Mouse (Mus musculus) gastrocnemius, adult 18-20 months (tissue): Measurements from ENCODE around the gene Rimbp2. TPM values are rescaled to one million over a fixed set of nuclear protein-coding genes. Genes with fewer than 3 reads are reported as not detected.
A peak's percentile ranks its signal among the peaks of the same experiment; 100 is the strongest.
"Not testable (repeated sequence)": the region's sequence is repeated elsewhere in the genome, so short reads cannot be mapped to it uniquely, and the experiment has no call there.

Source experiments
- DNase-seq: peaks from one replicate; pipeline ENCODE4 v3.0.0; 2021; ENCODE audit warnings: low spot score
- total RNA-seq, 2 experiments: library from RNA; stranded (reverse); gene quantifications; 2 replicates each; pipeline ENCODE4 v1.2.3; 2021

Gene Rimbp2
- total RNA-seq, 2 experiments from 2014 or later, result not detected

DNA sequence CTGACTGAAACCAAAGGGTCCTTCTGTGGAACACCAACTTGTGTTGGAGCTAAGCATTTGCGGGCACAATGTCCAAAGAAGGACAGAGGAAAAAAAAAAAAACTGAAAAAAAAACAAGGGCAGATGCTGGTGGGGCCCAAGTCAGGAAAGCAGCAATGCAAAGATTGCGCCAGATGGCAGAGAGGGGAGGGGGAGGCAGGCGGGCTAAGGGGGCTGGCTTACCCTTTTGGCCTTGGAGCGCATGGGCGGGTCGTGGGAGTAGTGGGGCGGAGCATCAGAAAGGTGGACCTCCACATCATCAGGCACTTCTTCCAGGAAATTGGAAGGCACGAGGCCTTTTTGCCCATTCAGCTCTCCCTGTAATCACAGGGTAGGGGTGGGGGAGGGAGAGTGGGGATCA, 192.2 kb downstream of the Rimbp2 start:
- DNase-seq, result no peak

DNA sequence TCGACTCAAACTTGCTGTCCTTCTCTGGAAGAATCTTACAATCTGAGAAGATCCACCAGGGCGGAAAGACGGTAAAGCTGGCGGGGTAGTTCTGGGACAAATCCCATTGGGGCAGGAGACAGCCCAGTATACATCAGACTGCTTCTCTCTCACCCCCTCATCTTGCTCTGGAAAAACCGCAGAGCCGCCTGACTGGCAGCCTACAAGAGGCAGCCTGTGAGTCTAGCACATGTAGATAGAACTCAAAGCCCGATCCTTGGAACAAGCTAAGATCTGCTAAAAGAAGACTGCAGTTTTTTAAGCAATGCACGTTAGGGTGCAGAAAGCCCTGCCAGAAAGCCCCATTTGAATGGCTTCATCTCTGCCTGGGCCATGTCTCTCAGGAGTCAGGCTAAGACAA, 207.0 kb downstream of the Rimbp2 start:
- DNase-seq, result no peak

- no peak for DNase-seq
These were observed 208.1 kb downstream of the Rimbp2 start for GRCm38 (mm10) chr5:128745206-128745605.

DNA sequence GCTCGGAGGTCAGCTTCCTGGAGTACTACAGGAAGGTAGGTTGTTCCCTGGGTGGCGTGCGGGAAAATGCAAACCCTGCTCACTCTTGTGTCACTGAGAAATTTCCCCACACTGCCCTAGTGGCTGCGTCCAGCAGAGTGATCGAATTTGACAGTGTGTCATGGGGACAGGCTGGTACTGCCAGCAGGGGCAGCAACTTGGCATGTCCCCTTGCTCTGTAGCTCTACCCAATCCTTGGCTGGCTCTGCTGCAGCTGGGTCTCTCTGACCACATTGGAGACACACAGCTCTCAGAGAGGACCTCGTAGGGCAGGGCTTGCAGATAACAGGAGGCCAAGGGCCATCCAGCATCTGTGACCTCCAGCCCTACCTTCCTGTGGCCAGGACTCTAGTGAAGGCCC, 208.9 kb downstream of the Rimbp2 start:
- DNase-seq, result no peak

DNA sequence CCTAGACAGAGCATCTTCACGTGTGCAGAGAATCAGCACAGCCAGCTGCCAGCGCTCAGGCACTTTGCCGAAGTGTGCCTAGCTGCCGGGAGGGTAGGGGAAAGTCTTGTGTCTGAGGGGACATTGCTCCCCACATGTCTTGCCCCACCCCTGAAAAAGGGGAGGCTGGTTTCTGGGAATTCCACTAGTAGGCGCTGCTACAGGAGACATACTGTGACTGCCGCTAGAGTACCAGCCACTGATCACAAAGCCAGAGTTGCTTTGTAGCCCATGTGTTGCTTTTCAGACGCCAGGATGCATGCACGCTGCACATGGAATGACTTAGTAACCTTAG, 213.5 kb downstream of the Rimbp2 start:
- no peak for DNase-seq

DNA sequence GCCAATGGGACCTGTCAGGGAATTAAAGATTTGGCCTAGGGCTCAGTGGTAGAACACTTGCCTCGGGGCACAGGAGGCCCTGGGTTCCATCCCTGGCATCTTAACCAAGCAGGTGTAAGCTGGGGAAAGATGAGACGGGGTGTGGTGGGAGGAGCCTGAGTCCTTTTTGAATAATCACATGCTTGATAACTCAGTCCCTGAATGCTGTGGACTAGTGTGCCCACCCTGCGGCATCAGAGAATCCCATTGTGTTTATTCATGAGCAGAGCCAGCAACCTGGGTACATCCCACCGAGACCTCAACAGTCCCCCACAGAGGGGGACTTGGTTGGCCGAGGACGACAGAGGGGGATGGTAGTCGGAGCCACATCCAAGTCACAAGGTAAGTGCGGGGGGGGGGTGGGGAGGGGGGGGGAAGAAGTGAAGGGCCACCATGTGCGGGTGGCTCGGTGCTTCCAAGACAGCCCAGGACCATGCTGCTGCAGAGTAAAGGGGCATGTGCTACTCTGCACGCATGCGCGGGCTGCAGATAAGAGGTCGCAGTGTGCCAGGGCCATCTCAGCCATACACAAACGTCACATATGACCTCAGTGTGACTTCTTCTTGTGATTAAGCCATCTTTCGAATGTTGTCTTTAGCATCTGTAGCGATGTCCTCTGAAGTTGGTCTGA, 214.0 kb downstream of the Rimbp2 start:
- no peak for DNase-seq

- DNase-seq, result no peak
These were observed 217.4 kb downstream of the Rimbp2 start for GRCm38 (mm10) chr5:128735921-128736320.

GRCm38 (mm10) chr5:128733955-128734354, 219.3 kb downstream of the Rimbp2 start:
- peak; percentile 3 for DNase-seq

DNA sequence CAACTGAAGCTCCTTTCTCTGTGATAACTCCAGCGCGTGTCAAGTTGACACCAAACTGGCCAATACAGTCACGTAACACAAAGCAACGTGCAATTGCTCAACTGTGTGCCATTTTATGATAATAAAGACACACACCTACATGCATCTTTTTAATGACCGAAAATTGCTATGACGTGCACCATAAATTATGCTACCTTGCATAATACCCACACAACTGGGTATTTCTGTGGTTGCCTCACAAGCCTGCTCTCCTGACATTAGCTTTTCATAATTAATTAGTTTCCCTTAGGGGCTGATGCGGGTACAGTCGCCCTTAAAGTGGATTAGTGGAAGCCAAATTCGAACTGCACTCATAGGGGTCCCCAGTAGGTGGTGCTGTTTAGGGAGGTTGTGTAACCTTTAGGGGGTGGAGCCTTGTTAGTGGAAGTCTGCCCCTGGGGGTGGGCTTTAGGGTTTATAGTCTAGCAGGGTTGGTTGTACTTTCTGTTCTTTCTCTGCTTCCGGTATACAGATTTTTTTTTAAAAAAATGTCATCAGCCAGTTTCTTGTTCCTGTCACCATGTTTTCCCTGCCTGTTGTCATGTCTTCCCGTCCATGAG, 220.8 kb downstream of the Rimbp2 start:
- no peak for DNase-seq

DNA sequence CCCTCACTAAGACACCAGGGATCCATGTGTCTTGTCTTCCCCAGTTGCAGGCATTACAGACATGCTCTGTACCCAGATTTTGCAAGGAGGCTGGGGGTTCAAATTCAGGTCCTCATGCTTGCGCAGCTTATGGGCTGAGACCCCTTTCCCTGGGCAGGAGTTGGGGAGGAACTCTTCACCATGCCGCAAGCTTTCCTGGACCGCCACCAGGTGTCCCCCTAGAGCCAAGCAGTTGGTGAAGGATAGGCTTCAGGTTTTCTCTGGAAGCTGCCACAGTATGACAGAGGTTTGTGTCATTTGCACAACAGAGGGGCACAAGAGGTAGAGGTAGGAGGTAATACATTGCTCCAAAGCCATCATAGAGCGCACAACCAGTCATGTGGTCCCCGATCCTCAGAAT, 222.7 kb downstream of the Rimbp2 start:
- DNase-seq, result no peak

DNA sequence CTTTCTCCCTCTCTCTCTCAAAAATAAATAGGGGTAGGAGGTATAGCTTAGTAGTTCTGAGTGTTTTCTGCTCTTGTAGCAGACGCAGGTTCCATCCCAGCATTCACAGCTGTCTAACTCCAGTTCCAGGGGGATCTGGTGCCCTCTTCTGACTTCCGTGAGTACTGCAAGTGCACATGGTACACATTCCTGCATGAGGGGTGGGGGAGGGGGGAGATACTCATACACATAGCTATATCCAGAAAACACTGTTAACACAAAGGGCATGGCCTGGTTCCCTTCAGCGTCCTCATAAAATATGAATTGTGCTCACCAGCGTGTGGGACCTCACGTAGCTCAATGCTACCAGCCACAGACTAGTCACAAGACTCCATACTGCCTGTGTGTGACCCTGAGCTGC, 223.9 kb downstream of the Rimbp2 start:
- DNase-seq, result no peak

DNA sequence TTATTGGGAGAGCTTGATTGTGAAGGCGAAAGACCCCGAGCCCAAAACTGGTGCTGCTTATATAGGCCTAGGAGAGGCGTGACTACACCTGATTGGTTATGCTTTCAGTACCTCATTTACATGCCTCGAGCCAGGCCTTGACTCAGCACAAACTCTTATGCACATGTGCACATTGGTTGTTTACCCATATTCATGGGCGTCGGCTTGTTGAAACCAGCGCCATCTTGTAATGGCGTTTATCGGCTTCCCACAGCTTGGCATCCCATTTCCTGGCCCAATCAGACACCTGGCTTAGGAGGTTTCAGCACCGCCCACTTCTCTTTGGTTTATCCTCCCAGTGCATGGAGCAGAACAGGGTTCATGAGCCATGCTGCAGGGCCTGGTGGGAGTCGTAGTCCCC, 232.8 kb downstream of the Rimbp2 start:
- not testable (repeated sequence) for DNase-seq

- no peak for DNase-seq
These were observed 238.1 kb downstream of the Rimbp2 start for GRCm38 (mm10) chr5:128715171-128715570.

DNA sequence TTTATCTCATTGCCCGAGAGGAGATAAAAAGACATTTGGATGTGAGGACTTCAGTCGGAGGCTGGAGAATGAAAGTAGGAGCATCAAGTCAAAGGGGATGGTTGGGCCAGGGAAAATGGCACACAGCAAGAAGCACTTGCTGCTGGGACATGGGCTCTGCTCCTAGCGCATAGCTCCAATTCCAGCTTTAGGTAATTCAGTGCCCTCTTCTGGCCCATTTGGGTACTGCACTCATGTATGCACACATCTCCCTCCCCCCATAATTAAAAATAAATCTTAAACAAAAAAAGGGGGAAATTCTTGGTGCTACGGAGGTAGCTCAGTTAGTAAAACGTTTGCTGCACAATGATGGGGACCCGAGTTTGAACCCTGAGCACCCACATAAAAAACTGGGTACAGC, 241.4 kb downstream of the Rimbp2 start:
- no peak for DNase-seq

DNA sequence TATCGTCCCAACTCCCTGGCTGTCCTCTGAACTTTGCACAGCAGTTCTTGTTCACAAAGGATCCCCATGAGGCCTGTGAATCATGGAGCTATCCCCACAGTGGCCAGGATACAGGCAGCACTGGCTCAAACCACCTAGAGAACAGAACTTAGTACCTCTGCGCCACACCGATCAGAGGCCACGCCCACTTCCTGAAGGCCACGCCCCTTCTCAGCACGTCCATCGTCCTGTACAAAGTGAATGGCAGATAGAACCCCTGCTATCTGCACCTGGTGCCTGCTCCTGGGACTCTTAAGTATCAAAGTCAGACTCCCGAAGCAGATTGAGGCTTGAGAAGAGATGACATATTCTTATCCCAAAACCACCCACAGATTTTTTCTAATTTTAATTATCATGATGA, 242.7 kb downstream of the Rimbp2 start:
- DNase-seq, result no peak

DNA sequence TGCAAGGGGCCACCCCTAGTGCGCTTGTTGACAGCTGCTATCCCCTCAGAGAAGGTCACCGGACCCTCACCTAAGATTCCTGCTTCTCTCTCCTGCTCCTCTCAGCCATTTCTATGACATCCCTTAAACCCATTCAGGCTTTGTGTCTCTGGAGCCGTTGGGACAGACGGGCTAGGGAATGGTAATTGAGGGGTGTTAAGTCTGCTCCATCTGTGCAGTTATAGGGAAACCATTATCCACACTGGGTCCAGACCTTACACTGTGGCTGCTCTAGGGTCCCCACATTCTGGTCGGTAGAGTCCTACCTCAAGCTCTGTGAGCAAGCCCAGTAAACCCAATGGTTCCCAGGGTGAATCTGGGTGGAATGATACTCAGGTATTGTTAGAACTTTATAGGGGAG, 244.4 kb downstream of the Rimbp2 start:
- no peak for DNase-seq

Other genes with a start within 250 kb of the Rimbp2 start
- gene Stx2, start 55.1 kb upstream of the Rimbp2 start, total RNA-seq, result 1 to 10 TPM; 4.5 to 6.6 TPM
- gene Ran, start 66.6 kb upstream of the Rimbp2 start, total RNA-seq, result 10 to 100 TPM; 68.9 to 83.3 TPM
- gene Adgrd1, start 143.3 kb upstream of the Rimbp2 start, total RNA-seq, result 1 to 10 TPM; 3.5 to 5.7 TPM